Mouse (Mus musculus): ENCODE results near the gene Alg14.

Alg14 gene

DNA sequence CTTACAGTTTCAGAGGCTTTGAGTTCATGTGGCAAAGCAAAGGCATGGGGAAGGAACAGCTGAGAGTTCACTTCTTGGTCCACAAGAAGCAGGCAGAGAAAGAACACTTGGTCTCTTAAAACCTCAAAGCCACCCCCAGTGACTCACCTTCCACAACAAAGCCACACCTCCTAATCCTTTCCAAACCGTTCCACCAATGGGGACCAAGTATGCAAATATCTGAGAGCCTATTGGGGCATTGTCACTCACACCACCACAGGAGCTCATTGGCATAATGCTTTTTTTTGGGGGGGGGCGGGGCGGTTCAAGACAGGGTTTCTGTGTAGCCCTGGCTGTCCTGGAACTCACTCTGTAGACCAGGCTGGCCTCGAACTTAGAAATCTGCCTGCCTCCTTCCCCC lies 77.0 kb downstream of the Alg14 start:
- DNase-seq (ENCODE audit: low spot score in 2 of 2) = no peak

DNA sequence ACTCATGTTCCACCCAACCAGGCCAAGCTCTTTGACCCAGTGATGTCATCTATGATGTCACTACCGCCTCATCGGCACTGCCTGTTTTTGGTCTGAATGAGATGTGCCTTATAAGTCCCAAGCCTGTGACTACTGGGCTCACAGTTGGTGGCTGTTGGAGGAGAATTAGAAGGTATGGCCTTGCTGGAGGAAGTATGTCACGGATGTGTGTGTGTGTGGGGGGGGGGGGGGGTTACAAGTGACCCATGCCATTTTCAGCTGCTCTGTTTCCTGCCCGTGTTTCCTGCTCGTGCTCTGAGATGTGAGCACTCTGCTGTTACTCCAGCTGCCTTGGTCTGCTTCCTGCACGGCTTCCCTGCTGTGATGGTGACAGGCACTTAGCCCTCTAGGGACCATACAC lies 77.9 kb downstream of the Alg14 start:
- DNase-seq (ENCODE audit: low spot score in 2 of 2) = no peak

DNA sequence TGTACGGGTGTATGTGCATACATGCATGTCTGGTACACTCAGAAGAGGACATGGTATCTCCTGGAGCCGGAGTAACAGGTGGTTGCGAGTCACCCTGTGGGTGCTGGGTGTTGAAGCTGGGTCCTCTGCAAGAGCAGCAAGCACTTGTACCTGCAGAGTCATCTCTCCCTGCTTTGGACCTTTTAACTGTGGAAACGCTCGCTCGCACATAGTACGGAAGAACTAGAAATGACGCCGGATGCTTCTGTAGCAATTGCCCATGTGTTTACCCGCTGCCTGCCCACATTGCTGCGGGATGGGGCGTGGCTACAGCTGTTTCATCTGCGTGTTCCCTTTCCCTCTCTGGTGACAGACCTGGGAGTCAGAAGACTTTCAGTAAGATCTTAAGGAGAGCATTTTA lies 78.7 kb downstream of the Alg14 start:
- DNase-seq (ENCODE audit: low spot score in 2 of 2) = no peak

DNA sequence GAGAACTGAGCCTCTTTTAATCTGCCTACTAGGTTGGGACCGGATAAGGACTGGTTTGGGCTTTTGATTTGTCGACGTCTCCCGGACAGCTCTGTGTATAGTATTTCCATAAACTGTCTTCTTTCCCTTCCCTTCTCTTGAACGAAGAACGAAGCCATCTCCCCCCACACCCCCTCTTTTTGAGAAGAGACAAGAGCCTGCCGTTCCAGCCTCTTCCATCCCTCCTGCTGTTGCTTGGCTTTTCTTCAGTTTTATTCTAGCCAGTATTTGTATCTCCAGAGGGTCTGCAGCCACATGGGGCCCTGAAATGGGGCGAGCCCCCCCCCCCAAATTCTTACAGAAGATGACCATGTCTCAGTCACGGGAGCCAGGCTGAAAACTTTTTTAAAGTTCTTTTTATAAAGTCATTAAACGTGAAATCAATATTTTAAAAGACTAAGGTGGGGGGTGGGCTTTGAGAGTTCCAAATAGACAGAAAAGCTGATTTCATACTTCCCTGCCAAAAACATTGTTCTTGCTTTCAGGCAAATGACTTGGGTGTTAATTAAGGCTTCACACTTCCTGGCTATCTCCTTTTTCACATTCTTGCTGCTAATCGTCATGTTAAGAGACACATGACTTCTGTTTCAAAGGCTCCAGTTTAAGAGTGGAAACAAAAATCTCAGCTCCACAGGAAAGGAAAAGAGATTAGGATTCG lies 79.4 kb downstream of the Alg14 start:
- no peak for DNase-seq (ENCODE audit: low spot score in 2 of 2)

DNA sequence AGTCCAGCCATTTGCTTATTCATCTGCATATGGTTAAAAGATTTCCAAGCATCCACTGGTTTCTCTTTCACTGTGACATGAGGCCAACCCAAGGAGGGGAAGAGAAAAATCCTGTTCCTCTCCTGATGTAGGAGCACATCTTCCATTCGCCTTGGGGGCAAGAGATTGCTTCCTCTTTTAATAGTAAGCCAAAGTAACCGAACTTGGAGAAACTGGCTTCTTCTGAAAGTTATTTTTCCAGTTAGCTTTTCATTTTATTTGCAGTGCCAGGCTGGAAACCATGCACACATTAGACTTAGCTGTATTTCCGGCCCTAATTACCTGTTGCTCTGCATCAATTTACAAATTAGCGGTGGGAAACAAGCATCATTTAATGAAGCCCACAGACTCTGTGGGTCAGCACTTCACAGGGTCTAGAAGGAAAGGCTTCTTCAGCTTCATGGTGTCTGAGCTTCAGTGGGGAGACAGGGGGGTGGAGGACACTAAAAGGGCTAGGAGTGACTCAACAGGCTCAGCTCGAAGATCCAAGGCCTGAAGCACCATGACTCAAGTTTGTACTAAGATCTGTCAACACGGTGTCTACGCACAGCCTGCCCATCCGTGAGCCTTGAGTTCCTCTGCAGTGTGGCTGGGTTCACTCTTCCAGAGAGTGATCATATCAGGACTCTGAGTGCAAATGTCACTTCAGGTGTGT lies 80.1 kb downstream of the Alg14 start:
- DNase-seq (ENCODE audit: low spot score in 2 of 2) = no peak

DNA sequence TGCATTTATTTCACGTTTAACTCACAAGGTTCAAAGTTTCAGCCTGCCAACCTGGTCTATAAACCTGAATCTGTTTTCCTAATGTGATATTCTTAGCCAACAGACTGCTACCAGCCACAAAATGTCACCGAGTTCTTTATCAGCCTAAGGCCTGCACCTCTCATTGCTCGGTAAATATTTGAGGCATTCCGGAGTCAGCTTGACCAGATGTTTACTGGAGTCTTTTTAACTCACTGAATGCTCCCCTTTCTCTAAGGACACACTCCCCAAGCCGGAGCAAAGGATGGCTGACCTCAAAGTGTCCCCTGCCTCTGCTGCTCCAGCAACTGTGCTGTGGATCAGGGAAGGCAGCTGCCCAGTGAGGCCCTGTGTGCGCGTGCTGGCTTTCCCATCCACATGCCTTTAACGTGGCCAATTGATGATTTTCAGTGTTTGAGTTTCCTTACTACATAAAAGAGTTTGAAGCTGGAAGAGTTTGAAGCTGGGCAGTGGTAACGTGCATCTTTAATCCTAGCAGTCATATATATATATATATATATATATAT lies 82.4 kb downstream of the Alg14 start:
- DNase-seq (ENCODE audit: low spot score in 2 of 2) = no peak

DNA sequence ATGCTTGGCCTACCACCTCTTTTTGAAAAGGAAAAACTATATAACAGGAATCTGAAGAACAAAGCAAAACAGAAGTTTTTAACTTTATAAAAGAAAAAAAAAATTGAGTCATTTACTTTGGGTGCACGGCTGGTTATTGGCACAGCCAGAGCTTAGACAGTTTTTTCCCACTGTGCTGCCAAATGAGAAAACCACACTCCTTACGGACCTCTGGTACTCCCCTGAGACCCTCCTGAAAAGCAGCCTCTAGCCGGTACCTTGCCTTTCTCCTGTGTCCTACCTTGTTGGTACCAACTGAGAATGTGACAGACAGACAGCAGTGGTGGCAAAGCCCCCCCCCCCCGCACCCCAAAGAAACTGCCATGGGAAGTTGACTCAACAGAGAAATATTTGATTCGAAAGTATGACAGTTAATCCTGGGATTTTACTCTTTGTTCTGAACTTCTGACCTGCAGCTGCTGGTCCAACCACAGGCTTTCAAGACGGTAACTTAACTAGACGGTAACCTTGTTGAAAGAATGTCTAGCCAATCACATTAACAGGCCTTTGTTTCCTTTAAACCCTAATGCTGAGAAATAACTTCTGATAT lies 84.1 kb downstream of the Alg14 start:
- no peak for DNase-seq (ENCODE audit: low spot score in 2 of 2)

DNA sequence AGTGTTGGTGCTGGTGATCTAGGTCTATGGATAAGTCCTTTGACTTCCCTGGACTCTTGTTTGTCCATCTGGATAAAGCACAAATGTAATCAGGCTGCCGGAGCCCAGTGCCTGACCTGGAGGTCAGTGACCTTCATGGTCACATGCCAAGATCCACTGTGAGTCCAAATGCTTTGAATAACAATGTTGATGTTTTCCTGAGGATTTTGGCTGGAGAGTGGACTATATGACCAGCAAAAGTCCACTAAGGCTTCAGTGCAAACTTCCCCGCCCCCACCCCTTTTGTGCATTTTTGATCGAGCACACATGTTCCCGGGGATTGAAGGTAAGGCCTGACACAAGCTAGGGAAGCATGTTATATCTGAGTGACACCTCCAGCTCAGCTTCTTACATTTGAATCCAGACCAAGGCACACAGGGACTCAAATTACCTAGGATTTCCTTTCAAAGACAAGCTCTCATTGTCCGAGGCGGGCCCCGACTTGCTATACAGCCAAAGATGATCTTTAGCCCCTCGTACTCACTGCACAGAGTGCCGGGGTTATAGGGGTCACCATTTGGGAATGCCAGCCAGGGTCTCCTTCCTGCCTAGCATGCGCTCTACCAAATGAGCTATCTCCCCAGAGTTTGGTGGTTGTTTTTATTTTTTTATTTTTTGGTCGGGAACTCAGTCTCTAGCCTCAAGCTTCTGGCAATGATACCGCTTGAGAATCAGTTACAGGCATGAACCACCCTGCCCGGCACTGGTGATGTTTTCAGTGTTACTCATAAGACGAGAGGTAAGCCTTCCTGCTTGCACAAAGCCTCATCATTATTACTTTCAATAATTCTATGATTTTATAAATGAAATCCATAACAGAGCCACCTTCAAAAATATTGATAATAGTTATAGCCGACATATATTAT lies 87.4 kb downstream of the Alg14 start:
- no peak for DNase-seq (ENCODE audit: low spot score in 2 of 2)

DNA sequence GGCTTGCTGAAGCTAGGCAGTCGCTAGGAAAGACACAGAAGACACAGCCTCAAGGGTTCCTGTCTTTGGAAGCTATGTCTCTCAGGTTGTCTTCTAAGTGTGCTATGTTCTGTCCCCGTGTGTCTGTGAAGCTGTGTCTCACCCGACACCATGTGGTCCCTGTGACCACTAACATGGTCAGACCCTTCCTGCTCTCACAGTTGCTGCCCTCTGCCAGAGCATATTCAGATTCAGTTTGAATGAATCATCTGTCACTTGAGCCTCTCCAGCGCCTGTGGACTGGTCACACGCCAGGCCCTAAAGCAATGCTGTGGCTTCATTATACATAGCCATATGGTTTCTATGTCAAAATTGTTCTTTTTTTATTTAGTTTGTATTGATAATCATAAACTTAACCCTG lies 88.1 kb downstream of the Alg14 start:
- no peak for DNase-seq (ENCODE audit: low spot score in 2 of 2)

DNA sequence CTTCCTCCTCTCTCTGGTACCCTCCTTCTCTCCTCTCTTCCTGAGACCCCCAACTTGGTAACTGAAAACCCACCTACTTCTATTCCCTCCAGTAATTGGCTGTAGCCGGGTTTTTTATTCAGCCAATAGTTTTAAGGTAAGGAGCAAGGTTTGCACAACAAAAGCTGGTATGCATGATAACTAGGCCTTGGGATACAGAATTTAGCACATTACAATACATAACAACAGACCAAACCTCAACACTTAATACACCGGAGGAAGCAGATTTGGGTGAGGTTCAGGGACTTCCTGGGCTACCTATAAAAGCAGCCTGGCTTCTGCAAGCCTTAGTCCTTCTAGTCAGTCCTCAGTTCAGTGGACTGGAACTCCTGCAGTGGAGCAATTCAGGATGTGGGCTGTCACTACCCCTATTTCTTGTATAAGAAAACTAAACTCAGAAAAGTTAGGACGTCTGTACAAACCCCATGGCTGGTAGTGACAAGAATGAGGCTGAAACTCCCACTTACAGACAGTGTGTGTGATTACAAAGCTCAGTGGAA lies 96.0 kb downstream of the Alg14 start:
- DNase-seq (ENCODE audit: low spot score in 2 of 2) = no peak

DNA sequence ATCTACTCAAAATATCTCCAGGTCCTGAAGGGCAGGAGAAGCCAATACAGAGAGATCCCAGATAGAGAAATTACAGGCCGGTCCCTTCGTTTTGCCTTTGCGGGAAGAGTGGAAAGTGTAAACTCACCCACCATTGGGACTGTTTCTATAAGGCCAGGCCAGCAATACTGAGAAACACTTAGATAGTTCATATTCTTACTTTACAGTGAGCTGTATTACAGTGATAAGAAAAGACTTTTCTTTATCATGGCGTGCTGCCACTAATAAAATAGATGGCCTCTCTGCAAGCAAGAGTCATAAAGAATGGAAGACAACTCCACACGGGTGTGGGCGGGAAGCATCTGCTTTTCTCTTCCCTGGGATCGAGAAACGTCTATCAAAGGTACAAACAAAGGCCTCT lies 97.8 kb downstream of the Alg14 start:
- DNase-seq (ENCODE audit: low spot score in 2 of 2) = no peak

DNA sequence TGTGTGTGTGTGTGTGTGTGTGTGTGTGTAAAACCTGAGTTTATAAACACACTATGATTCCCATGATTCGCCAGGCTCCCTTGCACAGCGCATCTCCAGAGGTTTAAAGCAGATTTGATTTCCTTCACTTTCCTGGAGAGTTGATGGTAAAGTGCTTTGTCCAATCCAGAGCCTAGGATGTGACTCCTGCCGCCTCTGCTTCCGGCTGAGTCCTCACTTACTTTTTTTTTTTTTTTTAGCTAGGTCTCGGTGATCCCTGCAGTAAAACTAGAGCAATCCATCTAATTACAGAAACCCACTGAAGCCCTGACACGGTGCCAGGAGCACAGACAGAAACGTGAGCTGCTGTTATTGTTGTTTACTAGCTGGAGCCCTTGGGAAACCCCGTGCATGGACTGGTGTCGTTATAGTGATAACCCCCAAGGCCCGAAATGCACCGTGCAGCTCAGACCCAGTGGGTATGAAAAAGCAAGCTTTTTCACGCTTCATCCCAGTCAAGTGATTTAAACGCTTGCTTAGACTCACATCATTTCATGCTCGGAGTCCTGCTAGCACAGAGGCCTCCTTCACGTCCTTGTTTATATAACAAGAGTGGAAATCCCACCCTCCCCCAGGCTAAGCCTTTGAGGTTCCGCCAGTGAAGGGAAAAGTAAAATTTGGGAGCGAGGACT lies 98.4 kb downstream of the Alg14 start:
- peak; percentile 13 to 16 for DNase-seq (ENCODE audit: low spot score in 2 of 2)

DNA sequence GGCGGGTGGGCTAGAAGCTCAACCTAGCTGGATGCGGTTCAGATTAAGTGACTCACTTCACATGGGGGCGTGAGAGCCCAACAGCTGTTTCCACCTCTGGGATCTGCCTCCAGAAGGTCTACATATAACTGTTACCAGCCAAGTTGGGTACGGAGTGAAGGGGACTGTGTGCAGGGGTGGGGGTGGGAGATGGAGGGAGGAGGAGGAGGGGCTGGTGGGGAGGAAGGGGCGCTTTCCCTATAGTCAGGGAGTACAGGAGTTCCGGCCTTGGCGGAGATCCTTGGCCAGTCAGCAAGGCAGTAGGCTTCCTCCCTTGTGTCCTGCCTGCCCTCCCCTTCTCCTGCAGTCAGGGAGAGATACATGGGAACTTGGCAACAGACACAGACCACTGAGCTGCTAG lies 99.2 kb downstream of the Alg14 start:
- DNase-seq (ENCODE audit: low spot score in 2 of 2) = no peak

DNA sequence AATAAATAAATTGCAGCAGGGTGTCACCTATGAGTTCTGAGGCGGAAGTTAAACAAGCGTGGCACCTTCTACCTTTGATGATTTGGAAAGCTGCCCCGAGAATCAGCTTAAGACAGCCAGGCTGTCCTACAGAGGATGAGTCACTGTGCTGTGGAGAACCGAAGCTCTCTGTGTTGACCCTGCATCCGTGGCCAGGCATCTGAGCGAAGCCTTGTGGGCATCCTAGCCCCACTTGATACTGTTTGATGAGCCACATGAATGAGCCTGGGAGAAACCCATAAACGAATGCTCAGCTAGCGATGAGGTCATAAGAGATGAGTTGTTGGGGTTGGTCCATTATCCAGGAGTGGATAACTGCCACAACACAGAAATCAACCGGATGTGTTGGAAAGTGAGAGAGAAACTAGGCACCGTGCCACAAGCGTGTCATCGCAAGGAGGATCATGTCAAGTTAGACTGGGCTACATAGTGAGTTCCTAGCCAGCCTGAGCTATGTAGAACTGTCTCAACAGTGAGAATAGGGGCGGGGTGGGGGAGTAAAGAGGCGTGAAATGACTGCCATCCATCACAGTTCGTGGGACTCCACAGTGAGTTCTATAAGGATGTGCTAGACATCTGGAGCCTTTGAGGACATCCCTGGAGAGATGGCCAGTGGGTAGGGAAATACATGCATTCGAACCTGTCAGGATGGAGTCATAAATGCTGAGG lies 104.2 kb downstream of the Alg14 start:
- no peak for DNase-seq (ENCODE audit: low spot score in 2 of 2)

DNA sequence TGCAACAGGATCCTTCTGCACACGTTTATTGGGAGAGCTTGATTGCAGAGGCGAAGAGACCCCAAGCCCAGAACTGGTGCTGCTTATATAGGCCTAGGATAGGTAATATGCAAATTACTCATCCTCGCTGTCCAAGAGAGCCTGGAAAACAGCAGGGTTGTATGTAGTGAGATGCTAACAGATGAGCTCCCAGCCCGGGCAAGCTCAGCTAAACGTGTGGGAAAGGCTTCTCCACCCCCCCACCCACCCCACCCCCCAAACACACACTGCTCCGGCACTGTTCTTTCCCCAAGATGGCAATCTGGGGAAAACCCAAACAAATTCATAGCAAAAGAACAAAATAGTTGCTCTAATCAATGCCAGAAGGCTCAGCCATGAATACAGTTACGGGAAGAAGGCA lies 105.0 kb downstream of the Alg14 start:
- no peak for DNase-seq (ENCODE audit: low spot score in 2 of 2)

DNA sequence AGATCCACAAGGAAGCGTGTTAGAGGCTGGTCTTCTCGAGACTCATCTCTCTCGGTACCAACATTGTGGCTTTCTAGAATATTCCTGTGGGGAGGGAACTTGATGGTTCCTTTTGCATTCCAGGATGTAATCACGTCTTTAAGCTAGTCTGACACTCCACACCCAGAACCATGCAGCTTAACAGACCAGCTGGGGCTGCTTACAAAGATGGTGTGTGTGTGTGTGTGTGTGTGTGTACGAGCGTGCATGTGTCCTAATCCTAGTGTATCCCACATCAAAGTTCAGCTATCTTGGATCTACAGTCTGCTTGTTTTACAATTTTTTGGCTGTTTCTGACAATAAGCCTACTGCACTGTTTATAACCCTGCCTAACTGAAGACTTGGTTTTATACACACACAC lies 105.4 kb downstream of the Alg14 start:
- no peak for DNase-seq (ENCODE audit: low spot score in 2 of 2)

DNA sequence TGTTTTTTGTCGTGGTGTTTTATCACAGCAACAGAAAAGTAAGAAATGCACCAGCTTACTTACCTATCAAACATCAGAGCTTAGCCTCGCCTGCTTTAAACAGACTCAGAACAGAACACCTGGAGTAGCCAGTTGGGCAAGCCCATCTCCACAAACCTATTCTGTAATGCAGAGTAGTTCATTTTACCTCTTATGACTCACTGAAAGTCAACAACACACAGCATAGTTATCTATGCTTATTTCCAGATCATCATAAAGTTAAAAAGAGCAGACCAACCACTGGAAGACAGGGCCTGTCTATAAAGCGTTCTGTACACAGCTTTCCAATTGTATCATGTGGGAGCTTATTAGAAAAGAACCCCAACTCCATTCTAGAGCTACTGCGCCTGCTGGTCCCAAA lies 109.8 kb downstream of the Alg14 start:
- no peak for DNase-seq (ENCODE audit: low spot score in 2 of 2)

DNA sequence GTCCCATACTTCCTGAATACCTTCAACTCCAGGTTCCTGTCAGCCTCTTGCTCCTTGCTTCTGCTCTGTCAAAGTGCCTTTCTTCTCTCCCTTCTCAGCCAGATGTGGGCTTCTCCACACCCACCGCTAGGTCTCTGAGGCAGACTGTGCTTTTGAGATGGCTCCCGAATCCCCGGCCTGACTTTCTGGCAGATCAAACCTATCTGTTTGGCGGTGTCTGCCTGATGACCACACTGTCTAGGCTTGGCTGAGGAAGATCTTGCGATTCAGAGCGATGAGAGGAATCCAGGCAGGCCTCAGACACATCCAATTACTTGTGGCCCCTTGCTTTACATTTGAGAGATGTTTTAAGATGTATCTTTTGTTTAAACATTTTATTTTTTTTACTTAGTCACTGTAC lies 110.5 kb downstream of the Alg14 start:
- DNase-seq (ENCODE audit: low spot score in 2 of 2) = no peak

DNA sequence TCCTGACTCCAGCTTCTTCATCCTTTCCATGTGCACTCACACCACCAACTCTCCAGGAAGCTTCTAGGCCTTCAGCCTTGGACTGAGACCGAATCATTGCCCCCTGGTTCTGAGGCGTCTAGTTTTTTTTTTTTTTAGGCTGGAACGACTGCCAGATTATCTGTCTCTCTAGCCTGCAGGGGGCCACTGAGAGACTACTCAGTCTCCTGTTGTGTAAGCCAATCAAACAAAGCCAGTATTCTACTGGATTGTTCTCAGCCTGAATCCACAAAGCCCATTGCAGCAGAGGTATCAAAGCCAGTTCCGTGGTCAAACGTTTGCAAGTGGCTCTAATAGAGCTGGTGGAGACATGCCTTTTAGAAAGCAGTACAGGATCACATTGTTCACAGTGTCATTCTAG lies 111.9 kb downstream of the Alg14 start:
- no peak for DNase-seq (ENCODE audit: low spot score in 2 of 2)

DNA sequence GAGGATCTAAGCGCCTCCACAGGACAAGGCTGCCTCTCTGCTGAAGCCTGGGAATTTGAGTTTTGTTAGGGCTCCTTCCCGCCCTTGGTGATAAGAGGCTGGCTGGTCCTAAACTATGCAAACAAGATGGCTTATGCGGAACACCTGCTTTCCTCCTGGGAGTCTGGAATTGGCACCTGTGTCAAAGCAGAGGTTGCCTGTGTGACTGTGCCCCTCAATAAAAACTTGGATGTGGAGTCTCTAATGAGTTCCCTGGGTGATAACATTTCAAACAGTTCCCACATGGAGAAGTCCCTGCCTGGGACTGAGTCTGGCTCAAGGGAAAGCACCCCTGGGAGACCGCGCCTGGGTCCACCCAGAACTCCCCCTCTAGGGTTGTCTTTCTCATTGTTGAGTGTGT lies 113.5 kb downstream of the Alg14 start:
- DNase-seq (ENCODE audit: low spot score in 2 of 2) = no peak

DNA sequence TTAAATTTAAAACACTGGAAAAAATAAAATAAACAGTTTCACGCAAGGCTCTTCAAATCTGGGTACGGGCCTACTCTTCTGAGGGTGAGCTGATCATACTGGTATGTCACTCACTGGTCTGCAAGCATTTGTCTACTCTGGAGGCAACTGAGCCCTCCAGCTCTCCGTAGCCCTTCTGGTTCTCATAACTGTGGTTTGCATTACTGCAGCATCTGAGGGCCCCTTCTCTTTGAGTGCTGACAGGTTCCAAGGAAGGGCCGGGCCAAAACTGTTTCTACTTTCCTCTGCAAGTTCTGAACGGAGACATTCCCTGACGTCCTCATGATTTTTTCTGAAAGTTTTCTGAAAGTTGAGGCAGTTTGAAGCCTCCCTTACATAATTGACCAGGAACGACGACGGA lies 115.8 kb downstream of the Alg14 start:
- DNase-seq (ENCODE audit: low spot score in 2 of 2) = no peak

Measured in frontal cortex, postnatal 36 days (tissue).